Mouse (Mus musculus): Measurements from ENCODE around the gene Crygs. TPM values are rescaled to one million over a fixed set of nuclear protein-coding genes. Genes with fewer than 3 reads are reported as not detected.
A peak's percentile ranks its signal among the peaks of the same experiment; 100 is the strongest.
"Not testable (repeated sequence)": the region's sequence is repeated elsewhere in the genome, so short reads cannot be mapped to it uniquely, and the experiment has no call there.

Crygs gene
- total RNA-seq, 2 experiments from 2014 or later: not detected

DNA sequence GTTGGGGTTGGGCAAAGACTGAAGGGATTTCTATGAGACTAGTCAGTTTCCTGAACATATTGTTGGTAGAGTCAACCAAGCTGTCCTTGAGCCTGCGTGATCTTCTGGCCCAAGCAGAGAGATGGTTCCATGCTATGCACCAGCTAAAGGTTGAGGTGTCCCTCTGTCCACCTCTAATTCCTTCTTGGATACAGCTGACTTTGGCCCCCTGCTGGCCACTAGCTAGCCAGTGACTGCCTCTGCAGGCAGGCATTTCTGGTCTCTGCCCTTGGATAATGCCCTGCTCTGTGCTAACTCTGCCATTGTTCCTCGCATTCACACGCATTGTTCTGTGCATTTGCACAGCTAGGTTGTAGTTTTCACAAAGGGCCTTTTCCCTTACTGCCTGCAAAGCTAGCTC lies 15.9 kb downstream of the Crygs start:
- DNase-seq (ENCODE audit: low spot score in 2 of 2): no peak
- intact Hi-C loops (cut with DNase I): loop anchor here (10.0 kb wide), 1 partner anchor 141 kb away; the partner anchor contains the start of gene Dgkg

DNA sequence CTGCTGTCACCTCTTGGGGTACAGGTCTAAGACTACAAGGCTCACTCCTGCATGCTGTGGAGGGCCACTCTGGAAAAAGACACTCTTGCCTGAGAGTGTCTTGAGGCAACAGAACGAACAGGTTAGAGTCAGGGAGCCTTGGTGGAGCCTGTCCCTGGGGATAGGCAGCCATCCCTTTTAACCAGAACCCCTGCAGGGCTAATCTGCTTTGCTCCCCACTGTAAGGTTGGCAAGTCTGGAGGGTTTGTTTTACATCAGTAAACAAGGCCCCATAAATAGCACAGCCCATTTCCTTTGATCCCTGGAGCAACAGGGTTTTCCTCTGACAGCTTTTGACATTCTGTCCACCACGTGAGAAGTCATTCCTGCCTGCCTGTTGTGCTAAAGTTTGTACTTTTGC lies 20.1 kb downstream of the Crygs start:
- intact Hi-C loops (cut with DNase I): loop anchor here (10.0 kb wide), 1 partner anchor 136 kb away; the partner anchor contains the start of gene Dgkg

DNA sequence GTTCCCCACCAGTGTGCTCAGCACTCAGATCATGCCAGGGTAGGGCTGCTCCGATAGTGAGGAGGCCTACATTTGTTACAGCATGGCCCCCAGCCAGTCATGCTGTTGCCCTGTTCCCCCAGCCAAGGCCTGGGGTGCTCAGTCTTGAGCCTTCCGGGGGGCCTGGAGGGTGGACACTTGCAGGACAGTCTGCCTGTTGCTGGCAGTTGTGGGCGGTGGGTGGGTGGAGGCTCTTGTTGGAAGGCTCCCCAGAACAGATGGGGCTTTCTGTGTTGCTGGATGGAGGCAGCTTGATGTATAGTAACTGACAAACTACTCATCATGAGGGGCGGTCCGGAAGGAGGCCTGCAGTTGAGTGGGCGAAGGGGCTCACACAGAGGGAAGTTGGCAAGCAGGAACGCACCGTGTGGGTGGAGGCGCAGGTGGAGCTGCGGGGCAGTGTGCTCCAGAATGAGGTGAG lies 21.4 kb downstream of the Crygs start:
- peak; percentile 75 to 82 for DNase-seq (ENCODE audit: low spot score in 2 of 2)
- intact Hi-C loops (cut with DNase I): loop anchor here (10.0 kb wide), 1 partner anchor 135 kb away; the partner anchor contains the start of gene Dgkg

More for the DNA sequence above, 20.1 kb downstream of the Crygs start:
- no peak for DNase-seq (ENCODE audit: low spot score in 2 of 2)

DNA sequence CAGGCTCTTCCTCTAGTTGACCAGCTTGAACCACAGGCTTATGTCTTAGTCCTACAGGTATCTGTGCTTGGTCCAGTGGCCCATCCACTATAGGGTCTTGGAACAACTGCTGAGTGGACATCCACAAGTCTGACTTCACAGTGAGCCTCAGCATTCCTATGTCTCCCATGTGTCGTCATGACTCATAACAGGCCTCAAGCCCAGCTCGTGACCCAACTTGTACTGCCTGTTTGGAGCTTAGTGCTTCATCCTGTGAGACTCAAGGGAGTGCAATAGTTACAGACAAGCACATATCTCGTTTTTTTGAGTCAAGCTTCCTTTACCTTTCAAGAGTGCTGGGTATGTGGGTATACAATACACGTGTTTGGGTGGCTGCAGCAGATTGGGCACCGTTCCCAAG lies 28.7 kb downstream of the Crygs start:
- intact Hi-C loops (cut with DNase I): no loop called here

DNA sequence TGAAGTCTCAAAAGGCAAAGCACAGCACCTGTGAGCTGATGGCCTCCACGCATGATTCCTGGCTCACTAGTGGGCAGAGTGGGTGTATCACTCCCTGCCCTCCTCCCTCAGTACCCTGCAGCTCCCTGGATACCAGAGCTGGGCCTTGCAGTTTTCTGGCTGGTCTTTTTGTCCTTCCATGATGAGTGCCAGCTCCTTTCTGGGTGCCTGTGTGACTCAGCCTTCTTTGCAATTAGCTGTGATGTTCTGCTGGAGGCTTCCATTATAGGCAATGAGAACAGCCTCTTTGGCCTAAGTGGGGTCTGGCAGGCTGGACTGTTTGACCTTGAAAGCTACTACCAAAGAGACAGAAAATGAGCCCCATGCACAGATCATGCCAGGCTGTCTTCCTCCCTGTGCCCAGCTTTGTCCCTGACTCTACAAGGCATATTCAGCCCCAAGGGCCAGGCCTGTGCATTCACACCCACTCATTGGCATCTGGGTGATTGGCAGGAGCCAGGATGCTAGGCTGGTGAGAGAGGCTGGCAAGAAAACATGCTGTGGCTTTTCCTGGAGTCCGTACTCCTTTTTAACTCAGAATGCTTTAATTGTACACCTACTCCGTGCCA lies 32.0 kb downstream of the Crygs start:
- intact Hi-C loops (cut with DNase I): no loop called here
- DNase-seq (ENCODE audit: low spot score in 2 of 2): no peak

More for the DNA sequence above, 28.7 kb downstream of the Crygs start:
- no peak for DNase-seq (ENCODE audit: low spot score in 2 of 2)

DNA sequence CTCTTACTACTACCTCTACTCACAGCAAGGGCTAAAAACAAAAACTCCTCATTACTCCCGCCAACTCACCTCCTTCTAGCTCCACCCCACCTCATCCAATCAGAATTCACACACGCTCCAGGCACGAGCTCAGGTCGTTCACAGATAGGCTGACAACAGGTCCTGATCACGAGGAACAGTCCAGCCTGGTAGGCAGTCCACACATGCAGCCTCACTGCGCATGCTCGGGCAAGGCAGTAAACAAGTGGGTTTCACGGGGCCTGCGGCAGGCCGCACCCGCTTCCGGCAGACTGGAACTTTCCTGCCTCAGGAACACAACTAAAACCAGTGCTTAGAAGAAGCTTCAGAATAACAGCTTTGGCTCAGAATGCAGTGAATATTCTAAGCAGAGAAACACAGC lies 33.1 kb downstream of the Crygs start:
- intact Hi-C loops (cut with DNase I): not testable (repeated sequence)

DNA sequence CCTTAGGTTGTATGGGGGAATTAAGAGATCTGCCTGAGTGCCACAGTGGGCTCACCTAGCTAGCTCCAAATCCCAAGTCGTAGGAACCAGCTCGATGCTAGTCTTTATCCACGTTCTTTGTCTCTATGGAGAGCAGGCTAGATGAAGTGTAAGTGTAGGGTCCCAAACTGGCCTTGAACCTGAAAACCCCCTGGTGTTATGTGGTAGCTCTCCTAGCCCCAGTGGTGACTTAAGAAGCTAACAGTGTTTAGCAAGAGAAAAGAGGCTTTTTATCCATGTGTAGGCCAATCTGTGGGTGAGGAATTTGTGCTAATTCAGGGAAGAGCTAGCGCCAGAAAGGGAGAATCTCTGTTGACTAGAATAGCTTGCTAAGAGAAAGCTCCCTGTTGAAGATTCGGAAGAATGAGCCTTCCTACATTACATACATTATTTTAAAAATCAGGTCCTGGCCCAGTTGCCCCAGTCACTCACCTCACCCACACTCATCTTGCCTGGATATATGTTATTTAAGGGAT lies 35.8 kb downstream of the Crygs start:
- no peak for DNase-seq (ENCODE audit: low spot score in 2 of 2)
- intact Hi-C loops (cut with DNase I): no loop called here

More for the DNA sequence above, 33.1 kb downstream of the Crygs start:
- not testable (repeated sequence) for DNase-seq (ENCODE audit: low spot score in 2 of 2)

DNA sequence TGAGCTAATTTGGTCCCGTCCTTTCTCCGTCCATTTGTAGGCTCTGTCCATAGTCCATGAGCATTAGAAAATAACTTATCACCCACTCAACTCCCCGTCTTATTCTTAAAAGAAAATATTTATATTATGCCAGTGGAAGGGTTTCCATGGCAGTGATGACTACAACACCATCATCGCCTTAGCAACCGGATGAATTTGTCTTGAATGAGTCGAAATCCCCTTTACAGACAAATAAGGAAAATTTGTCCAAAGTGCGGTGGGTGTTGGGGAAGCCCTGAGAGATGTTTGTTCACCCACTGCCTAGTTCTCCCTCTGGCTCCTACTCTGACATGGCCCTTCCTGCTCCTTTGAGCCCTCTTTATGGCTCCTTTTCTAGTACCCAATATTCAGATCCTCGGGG lies 42.7 kb downstream of the Crygs start:
- intact Hi-C loops (cut with DNase I): loop anchor here (5.0 kb wide), 1 partner anchor 111 kb away; the partner anchor contains the start of gene Dgkg

DNA sequence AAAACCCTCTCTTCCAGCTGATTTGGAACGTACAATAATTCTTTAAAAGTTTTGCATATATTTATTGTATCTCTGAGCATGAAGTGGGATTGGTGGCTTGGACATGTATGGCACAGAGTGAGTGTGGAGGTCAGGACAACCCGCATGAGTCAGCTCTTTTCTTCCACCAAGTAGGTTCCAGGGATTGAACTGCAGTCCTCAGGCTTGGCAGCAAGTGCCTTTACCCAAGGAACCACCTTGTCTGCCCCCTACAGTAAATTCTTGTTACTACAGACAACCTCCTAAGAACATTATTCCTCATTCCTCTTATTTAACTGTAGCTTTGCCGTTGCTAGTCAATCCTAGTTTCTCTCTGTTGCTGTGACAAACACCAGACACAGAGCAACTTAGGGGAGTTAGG lies 44.0 kb downstream of the Crygs start:
- intact Hi-C loops (cut with DNase I): loop anchor here (5.0 kb wide), 1 partner anchor 110 kb away; the partner anchor contains the start of gene Dgkg
- peak in 1 of 2 experiments; percentile 24 for DNase-seq (ENCODE audit: low spot score in 2 of 2)

More for the DNA sequence above, 42.7 kb downstream of the Crygs start:
- peak; percentile 49 to 51 for DNase-seq (ENCODE audit: low spot score in 2 of 2)

DNA sequence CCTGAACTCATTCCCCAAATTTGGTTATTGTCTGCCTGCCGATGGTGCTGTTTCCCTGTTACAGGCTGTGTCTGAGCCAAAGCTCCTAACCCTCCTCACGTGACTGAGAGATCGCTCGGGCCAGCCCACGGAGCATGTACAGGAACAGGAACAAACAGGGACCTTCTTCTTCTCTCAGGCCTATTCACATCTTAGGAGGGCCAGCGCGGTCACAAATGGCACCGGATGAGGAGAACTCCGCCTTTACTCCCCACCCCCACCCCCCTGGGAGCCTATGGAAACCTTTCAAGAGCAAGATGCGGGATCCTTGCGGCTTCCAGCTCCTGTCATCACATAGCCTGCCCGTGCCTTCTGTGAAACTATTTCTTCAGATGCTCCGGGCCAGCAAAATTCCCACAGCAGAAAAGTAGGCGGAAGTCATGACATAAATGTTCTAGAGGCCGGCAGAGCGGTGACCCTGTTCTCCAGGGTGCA lies 44.6 kb downstream of the Crygs start:
- DNase-seq (ENCODE audit: low spot score in 2 of 2): no peak
- intact Hi-C loops (cut with DNase I): loop anchor here (5.0 kb wide), 1 partner anchor 109 kb away; the partner anchor contains the start of gene Dgkg

DNA sequence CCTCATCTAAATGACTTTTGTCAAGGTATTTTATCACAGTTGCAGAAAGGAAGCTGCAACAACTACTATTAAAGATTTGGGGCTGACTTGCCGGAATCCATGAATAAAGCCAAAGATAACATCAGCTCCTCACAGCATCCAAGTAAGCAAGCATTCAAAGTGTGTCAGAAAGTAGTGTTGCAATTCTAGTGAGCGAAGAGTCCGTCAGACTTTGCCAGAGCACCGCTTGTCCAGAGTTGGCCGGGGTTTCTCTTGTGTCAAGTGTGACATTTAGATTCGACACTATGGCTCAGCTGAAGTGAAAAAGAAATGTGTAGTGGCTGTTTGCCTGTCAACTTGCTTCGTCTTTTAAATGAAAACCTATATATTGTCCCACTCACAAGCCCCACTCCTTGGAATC lies 45.8 kb downstream of the Crygs start:
- DNase-seq (ENCODE audit: low spot score in 2 of 2): no peak
- intact Hi-C loops (cut with DNase I): loop anchor here (5.0 kb wide), 1 partner anchor 108 kb away; the partner anchor contains the start of gene Dgkg

Other genes with a start within 250 kb of the Crygs start
- 10 to 100 TPM; 31.0 to 44.2 TPM for gene Dgkg, start 154.4 kb downstream of the Crygs start, total RNA-seq (2021)
- 10 to 100 TPM; 12.1 to 15.4 TPM for gene Tbccd1, start 46.1 kb upstream of the Crygs start, total RNA-seq (2021)
- 10 to 100 TPM; 69.0 to 70.0 TPM for gene Dnajb11, start 46.3 kb upstream of the Crygs start, total RNA-seq (2021)
- gene Ahsg, start 79.7 kb upstream of the Crygs start, total RNA-seq (2021): not detected
- gene Fetub, start 106.8 kb upstream of the Crygs start, total RNA-seq (2021): not detected
- not detected for gene Hrg, start 139.5 kb upstream of the Crygs start, total RNA-seq (2021)
- gene Kng2, start 217.9 kb upstream of the Crygs start, total RNA-seq (2021): not detected
- not detected for gene Kng1, start 246.3 kb upstream of the Crygs start, total RNA-seq (2021)